Mouse (Mus musculus): ENCODE measurements around the gene 1700025F22Rik. TPM values are rescaled to one million over a fixed set of nuclear protein-coding genes. Genes with fewer than 3 reads are reported as not detected.
"Not testable (repeated sequence)": the region's sequence is repeated elsewhere in the genome, so short reads cannot be mapped to it uniquely, and the experiment has no call there.

Gene 1700025F22Rik
- not detected for total RNA-seq (2021)

- peak; percentile 10 to 16 for DNase-seq
Observed at GRCm38 (mm10) chr19:11165172-11165571, at the start of gene 1700025F22Rik. TSS of gene 1700025F22Rik (minus strand) at chr19:11165320.

GRCm38 (mm10) chr19:11196546-11196945 is 31.4 kb upstream of the 1700025F22Rik start, which contains the start of gene Ms4a13:
TSS of gene Ms4a13 (minus strand) at chr19:11196737.
- DNase-seq: no peak
- intact Hi-C loops (cut with DNase I): no loop called here

More at GRCm38 (mm10) chr19:11165172-11165571, at the start of gene 1700025F22Rik:
- intact Hi-C loops (cut with DNase I): no loop called here

DNA sequence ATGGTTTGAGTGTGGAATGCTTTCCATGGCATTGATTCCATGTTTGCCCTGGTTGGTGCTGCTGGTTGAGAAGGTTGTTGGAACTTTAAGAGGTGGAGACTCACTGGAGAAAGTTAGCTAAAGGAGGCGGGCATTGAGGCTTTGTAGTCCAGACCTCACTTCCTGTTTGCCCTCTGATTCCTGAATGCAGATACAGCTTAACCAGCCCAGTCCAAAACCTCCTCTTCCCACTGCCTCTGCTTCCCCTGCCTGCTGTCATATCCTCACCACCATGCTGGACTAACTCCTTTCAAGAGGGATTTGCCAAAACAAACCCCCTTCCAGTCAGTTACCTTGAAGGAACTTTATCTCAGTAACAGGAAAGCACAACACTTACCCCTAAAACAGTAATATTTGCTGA is 27.4 kb upstream of the 1700025F22Rik start:
- no peak for DNase-seq
- intact Hi-C loops (cut with DNase I): no loop called here

DNA sequence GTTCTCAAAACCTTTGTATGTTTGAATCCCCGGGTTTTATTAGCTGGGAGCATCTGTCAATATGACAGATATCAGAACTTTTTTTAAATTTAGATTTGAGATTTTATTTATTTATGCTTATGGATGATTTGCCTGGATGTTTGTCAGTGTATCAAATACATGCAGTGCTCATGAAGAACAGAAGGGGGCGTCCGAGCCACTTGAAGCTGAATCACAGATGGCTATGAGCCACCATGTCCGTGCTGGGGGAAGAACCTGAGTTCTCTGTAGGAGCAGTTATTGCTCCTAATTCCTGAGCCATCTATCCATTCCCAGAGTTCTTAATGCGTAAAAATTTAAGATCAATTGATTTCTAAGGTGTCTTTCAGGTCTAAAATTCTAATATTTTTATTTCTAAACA is 19.0 kb upstream of the 1700025F22Rik start:
- DNase-seq: peak; percentile 17 to 32

DNA sequence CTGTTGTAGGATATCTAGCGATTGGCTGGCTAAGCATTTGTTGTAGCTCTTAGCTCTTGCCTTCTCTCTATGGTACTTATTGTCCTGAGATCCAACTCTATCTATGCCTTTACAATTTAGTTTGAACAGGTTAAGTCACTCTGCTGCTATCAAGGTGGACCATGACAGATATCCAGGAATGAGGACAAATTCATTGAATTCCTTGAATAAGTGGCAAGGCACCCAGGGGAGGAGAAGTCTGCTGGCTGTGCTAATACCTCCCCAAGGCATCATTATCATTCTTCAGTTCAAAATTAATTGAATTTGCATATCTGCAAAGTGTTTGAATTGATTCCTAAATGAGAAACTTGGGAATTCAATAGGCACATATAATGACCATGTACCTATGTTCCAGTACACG is 12.3 kb upstream of the 1700025F22Rik start:
- intact Hi-C loops (cut with DNase I): no loop called here
- no peak for DNase-seq

More for the DNA sequence above, 19.0 kb upstream of the 1700025F22Rik start:
- intact Hi-C loops (cut with DNase I): no loop called here

GRCm38 (mm10) chr19:11157890-11158289 is 7.2 kb downstream of the 1700025F22Rik start:
- DNase-seq; intact Hi-C loops (cut with DNase I): not testable (repeated sequence)

GRCm38 (mm10) chr19:11135336-11135735 is 29.8 kb downstream of the 1700025F22Rik start:
- intact Hi-C loops (cut with DNase I): no loop called here
- DNase-seq: no peak

DNA sequence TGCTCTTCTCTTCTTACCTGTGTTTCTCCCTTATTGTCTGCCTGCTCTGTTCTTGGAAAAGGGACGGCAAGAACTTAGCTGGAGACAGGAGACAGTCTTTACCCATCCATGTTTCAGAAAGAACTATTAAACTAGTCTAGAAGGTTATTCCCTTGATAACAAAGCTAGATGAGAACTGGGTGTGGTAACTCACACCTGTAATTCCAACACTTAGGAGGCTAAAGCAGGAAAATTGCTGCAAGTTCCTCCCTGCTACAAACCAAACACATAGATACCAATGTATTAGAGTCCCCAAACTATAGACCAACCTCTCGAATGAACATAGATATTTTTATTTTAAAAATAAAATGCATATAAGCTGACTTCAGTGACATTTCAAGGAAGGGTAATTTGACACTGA is 30.3 kb downstream of the 1700025F22Rik start:
- DNase-seq: no peak
- intact Hi-C loops (cut with DNase I): no loop called here

GRCm38 (mm10) chr19:11130776-11131175 is 34.3 kb downstream of the 1700025F22Rik start, which contains the start of gene 1700017D01Rik:
TSS of gene 1700017D01Rik (minus strand) at chr19:11130876.
- intact Hi-C loops (cut with DNase I); DNase-seq: not testable (repeated sequence)

DNA sequence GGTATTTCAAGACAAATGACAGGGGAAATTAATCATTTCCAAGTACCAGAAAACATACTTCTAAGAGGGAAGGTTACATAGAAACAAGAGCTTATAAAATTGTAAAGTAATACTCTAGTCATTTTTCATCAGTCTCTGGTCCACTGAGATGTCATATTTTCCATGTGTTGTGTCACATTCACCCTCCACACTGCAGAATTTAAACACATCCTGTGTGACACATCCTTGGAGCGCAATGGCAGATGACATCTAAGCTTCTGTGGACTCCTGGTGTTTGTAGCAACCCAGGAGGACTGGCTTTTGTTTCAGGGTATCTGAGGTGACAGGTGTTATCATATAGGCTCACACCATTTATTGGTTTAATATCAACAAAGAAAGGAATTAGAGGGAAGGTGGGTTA is 35.4 kb downstream of the 1700025F22Rik start:
- no peak for DNase-seq
- intact Hi-C loops (cut with DNase I): no loop called here

DNA sequence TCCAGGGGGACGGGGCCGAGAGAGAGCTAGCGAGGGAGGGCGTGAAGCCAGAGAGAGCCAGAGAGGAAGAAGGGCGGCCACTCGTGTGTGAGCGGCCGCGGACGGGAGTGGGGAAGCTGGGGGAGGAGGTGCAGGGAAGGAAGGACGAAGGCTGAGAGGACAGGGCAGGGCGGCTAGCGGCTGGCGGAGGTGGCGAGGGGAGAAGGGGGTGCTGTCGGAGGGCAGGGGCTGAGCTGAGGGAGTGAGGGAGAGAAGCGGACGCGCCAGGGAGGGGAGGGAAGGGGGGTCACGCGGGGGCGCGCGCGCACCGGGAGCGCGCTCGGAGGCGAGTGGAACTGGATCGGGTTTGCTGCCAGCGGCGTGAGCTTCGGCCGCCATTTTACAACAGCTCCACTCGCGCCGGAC is 44.1 kb downstream of the 1700025F22Rik start:
- peak; percentile 13 to 51 for DNase-seq
- intact Hi-C loops (cut with DNase I): not testable (repeated sequence)

GRCm38 (mm10) chr19:11119338-11119737 is 45.8 kb downstream of the 1700025F22Rik start:
- no peak for DNase-seq
- intact Hi-C loops (cut with DNase I): no loop called here

DNA sequence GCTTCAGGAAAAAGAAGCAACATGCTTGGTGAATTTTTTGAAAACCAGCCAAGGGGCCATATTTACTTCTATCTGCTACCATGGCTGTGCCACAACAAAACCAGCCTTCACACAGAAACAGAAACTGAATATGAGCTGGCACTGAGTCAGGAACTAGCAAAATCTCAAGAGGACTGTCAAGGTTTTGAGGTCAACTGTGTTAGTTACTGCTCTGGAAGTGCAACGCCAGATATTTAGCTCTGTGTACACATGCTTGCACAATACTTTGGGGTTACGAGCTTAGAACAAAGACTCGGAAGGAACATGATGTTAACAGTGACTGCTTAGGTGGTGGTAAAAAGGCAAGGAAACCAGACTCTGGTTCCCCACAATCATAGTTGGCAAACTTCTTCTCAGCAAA is 57.4 kb downstream of the 1700025F22Rik start:
- DNase-seq: peak; percentile 28 to 31
- intact Hi-C loops (cut with DNase I): no loop called here

DNA sequence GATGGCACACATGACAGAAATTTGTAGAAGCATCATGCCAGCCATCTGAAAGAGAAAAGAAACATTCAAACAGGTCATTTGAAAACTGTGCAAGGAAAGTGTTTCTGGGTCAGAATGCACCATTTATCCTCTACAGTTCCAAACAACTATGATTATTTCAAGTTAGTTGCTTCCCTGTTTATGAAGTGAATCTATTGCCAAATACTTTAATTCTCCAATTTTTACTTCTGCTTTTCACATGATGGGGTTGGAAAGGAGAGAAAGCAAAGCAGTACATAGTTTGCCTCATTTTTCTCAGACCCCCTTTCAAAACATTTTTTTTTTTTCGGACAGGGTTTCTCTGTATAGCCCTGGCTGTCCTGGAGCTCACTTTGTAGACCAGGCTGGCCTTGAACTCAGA is 63.2 kb downstream of the 1700025F22Rik start:
- intact Hi-C loops (cut with DNase I): no loop called here

DNA sequence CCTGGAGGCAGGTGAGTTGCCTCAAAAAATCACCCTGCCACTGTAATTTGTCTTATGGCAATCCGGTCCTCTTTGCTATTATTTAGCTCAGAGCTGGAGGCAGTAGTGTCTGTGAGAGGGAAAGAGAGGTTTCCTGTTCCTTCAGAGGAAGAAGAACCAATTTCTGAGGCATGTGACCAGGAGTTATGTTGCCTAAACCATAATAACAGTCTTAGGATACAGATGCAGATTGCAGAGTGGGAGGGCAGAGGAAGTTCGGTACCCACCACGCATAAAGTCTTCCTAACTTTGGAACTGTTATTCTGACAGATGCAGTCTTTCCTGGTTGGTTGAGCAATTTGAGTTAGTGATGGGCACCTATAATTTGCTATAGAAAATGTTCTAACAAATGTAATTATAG is 66.7 kb downstream of the 1700025F22Rik start:
- intact Hi-C loops (cut with DNase I): no loop called here
- no peak for DNase-seq

More for the DNA sequence above, 63.2 kb downstream of the 1700025F22Rik start:
- DNase-seq: no peak

GRCm38 (mm10) chr19:11092131-11092530 is 73.0 kb downstream of the 1700025F22Rik start:
- peak in 1 of 2 experiments; percentile 4 for DNase-seq
- intact Hi-C loops (cut with DNase I): not testable (repeated sequence)

Other genes with a start within 250 kb of the 1700025F22Rik start
- gene Zp1, start 244.7 kb downstream of the 1700025F22Rik start, total RNA-seq (2021): not detected
- under 1 TPM in 1 of 2 experiments, not detected in 1; 0.14 TPM for gene Ptgdr2, start 228.2 kb downstream of the 1700025F22Rik start, total RNA-seq (2021)
- gene Ccdc86, start 216.1 kb downstream of the 1700025F22Rik start, total RNA-seq (2021): 1 to 10 TPM; 6.3 to 6.5 TPM
- gene Ms4a10, start 190.7 kb downstream of the 1700025F22Rik start, total RNA-seq (2021): not detected
- gene Ms4a15, start 172.1 kb downstream of the 1700025F22Rik start, total RNA-seq (2021): not detected
- not detected for gene Ms4a18, start 147.3 kb downstream of the 1700025F22Rik start, total RNA-seq (2021)
- 1 to 10 TPM; 1.2 to 3.3 TPM for gene Ms4a8a, start 84.2 kb downstream of the 1700025F22Rik start, total RNA-seq (2021)
- gene 1700017D01Rik, start 34.4 kb downstream of the 1700025F22Rik start, total RNA-seq (2021): not detected
- gene Ms4a13, start 31.4 kb upstream of the 1700025F22Rik start, total RNA-seq (2021): not detected
- gene Ms4a12, start 67.1 kb upstream of the 1700025F22Rik start, total RNA-seq (2021): not detected
- under 1 TPM; 0.47 to 0.76 TPM for gene Ms4a1, start 100.9 kb upstream of the 1700025F22Rik start, total RNA-seq (2021)
- not detected for gene Ms4a5, start 118.6 kb upstream of the 1700025F22Rik start, total RNA-seq (2021)
- gene Ms4a14, start 149.1 kb upstream of the 1700025F22Rik start, total RNA-seq (2021): under 1 TPM in 1 of 2 experiments, not detected in 1; 0.05 TPM
- gene Ms4a7, start 170.8 kb upstream of the 1700025F22Rik start, total RNA-seq (2021): 1 to 10 TPM; 1.1 to 1.8 TPM
- gene Ms4a4a, start 210.2 kb upstream of the 1700025F22Rik start, total RNA-seq (2021): 10 to 100 TPM in 1 of 2 experiments, 1 to 10 TPM in 1; 5.2 to 14.5 TPM
- gene Ms4a4c, start 239.4 kb upstream of the 1700025F22Rik start, total RNA-seq (2021): 1 to 10 TPM in 1 of 2 experiments, not detected in 1; 1.8 TPM

Measured in heart, postnatal 36 days (tissue).